Mouse (Mus musculus) fibroblast of lung, adult 2 months (primary cell): ENCODE measurements around the gene Exoc3l.
"Not testable (repeated sequence)": the region's sequence is repeated elsewhere in the genome, so short reads cannot be mapped to it uniquely, and the experiment has no call there.

Source experiments
- DNase-seq: peaks from one replicate; pipeline ENCODE4 v3.0.0-alpha.2; 2011; ENCODE audit warnings: low read depth

Gene Exoc3l

GRCm38 (mm10) chr8:105291802-105292201 lies 4.1 kb downstream of the Exoc3l start:
- not testable (repeated sequence) for DNase-seq

GRCm38 (mm10) chr8:105291364-105291763 lies 4.5 kb downstream of the Exoc3l start:
- not testable (repeated sequence) for DNase-seq

GRCm38 (mm10) chr8:105290554-105291314 lies 5.2 kb downstream of the Exoc3l start:
- no peak for DNase-seq

GRCm38 (mm10) chr8:105289805-105290460 lies 6.0 kb downstream of the Exoc3l start, which contains the start of gene 4931428F04Rik:
Gene 4931428F04Rik, minus strand, starts transcription at chr8:105289864.
- DNase-seq, result no peak

- DNase-seq, result peak; percentile 76
Observed at GRCm38 (mm10) chr8:105288958-105289732, 6.8 kb downstream of the Exoc3l start.

GRCm38 (mm10) chr8:105288231-105288630 lies 7.7 kb downstream of the Exoc3l start:
- DNase-seq, result no peak

GRCm38 (mm10) chr8:105286907-105287306 lies 9.0 kb downstream of the Exoc3l start:
- DNase-seq, result no peak

GRCm38 (mm10) chr8:105285514-105285913 lies 10.4 kb downstream of the Exoc3l start:
- no peak for DNase-seq

GRCm38 (mm10) chr8:105283074-105283473 lies 12.8 kb downstream of the Exoc3l start:
- no peak for DNase-seq

GRCm38 (mm10) chr8:105282239-105282638 lies 13.7 kb downstream of the Exoc3l start:
- no peak for DNase-seq

- DNase-seq, result no peak
Observed at GRCm38 (mm10) chr8:105281821-105282220, 14.1 kb downstream of the Exoc3l start.

GRCm38 (mm10) chr8:105280567-105280966 lies 15.3 kb downstream of the Exoc3l start:
- no peak for DNase-seq

- peak; percentile 74 for DNase-seq
Observed at GRCm38 (mm10) chr8:105278911-105279334, 17.0 kb downstream of the Exoc3l start.

GRCm38 (mm10) chr8:105276292-105277120 lies 19.4 kb downstream of the Exoc3l start:
- DNase-seq, result no peak

- DNase-seq, result no peak
Observed at GRCm38 (mm10) chr8:105275840-105276239, 20.1 kb downstream of the Exoc3l start, which contains the start of gene Nol3. Gene Nol3, plus strand, starts transcription at chr8:105276140.

GRCm38 (mm10) chr8:105275387-105275786 lies 20.5 kb downstream of the Exoc3l start:
- no peak for DNase-seq

GRCm38 (mm10) chr8:105270916-105271186 lies 25.1 kb downstream of the Exoc3l start:
- no peak for DNase-seq

- DNase-seq, result no peak
Observed at GRCm38 (mm10) chr8:105270101-105270915, 25.6 kb downstream of the Exoc3l start.

- peak; percentile 36 for DNase-seq
Observed at GRCm38 (mm10) chr8:105269461-105269947, 26.4 kb downstream of the Exoc3l start, which contains the start of gene Hsf4. Gene Hsf4, plus strand, starts transcription at chr8:105269801.

- no peak for DNase-seq
Observed at GRCm38 (mm10) chr8:105269075-105269458, 26.8 kb downstream of the Exoc3l start.
